Mouse (Mus musculus) bone marrow macrophage, adult 2 months (primary cell): ENCODE results near the gene Gm20388.

Source experiments
- CTCF ChIP-seq: IDR thresholded peaks from 2 replicates; pipeline ENCODE4 v1.5.1; 2012; ENCODE audit warnings: low read depth, mild to moderate bottlenecking, low read length, moderate library complexity
- POLR2A ChIP-seq: IDR thresholded peaks from 2 replicates; pipeline ENCODE4 v1.6.1; 2012; ENCODE audit warnings: mild to moderate bottlenecking, low read depth, low read length, borderline replicate concordance

DNA sequence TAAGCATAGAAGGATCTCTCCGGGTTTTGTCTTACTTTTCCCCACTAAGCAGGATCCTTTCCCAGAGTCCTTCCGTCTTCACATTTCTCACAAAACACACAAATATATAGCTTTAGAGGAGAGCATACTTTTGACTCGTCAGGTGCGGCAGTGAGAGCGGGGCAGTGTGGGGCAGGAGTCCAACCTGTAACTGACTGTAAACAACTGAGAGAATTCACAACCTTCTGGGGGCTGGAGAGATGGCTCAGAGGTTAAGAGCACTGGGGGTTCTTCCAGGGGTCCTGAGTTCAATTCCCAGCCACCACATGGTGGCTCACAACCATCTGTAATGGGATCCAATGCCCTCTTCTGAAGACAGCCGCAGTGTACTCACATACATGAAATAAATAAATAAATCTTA is 3888.8 kb downstream of the Gm20388 start:
- TF ChIP-seq CTCF (no peak), POLR2A (no peak)
